Mouse (Mus musculus) forebrain, embryonic 12.5 days (tissue): Measurements from ENCODE around the gene Olfr982. TPM values are rescaled to one million over a fixed set of nuclear protein-coding genes. Genes with fewer than 3 reads are reported as not detected.

Source experiments
- ATAC-seq: fragments of 200-750 bp; cut with Nextera tagmentation; 2 replicates; pipeline ENCODE4 v1.8.0; 2017; ENCODE audit warnings: moderate TSS enrichment; ENCODE audit not compliant: low FRiP score
- H3K27ac ChIP-seq: fragments of 300-500 bp; sonication (generic); 2 replicates; pipeline ENCODE4 v1.5.1; 2016; ENCODE audit warnings: mild to moderate bottlenecking
- H3K27me3 ChIP-seq: fragments of 300-500 bp; sonication (generic); 2 replicates; pipeline ENCODE4 v1.6.1; 2016; ENCODE audit warnings: mild to moderate bottlenecking
- H3K36me3 ChIP-seq: fragments of 300-500 bp; sonication (generic); replicated peaks from 2 replicates; pipeline ENCODE4 v1.6.1; 2016; ENCODE audit warnings: mild to moderate bottlenecking
- H3K4me1 ChIP-seq: fragments of 300-500 bp; sonication (generic); 2 replicates; pipeline ENCODE4 v1.6.1; 2016
- H3K4me2 ChIP-seq: fragments of 300-500 bp; sonication (generic); 2 replicates; pipeline ENCODE4 v1.6.1; 2016; ENCODE audit warnings: mild to moderate bottlenecking, moderate library complexity
- H3K4me3 ChIP-seq: fragments of 300-500 bp; sonication (generic); replicated peaks from 2 replicates; pipeline ENCODE4 v1.5.1; 2016; ENCODE audit warnings: mild to moderate bottlenecking
- H3K9ac ChIP-seq: fragments of 300-500 bp; sonication (generic); 2 replicates; pipeline ENCODE4 v1.6.1; 2016; ENCODE audit warnings: mild to moderate bottlenecking
- H3K9me3 ChIP-seq: fragments of 300-500 bp; sonication (generic); 2 replicates; pipeline ENCODE4 v1.6.1; 2016
- WGBS: fragments of 180-500 bp; shearing (Covaris S2); methylation state at CpG from one replicate; pipeline ENCODE4 v1.1.7; 2016; 5-methylcytosine and 5-hydroxymethylcytosine counted together
- polyA plus RNA-seq: library from polyadenylated mRNA; unstranded; fragments of >200 nt; fragmentation: Nextera tagmentation; extraction: Ambion mirVana; gene quantifications from 2 replicates; pipeline ENCODE4 v1.2.1, GENCODE M21; 2016

The Olfr982 gene
- not detected in 2 replicates for polyA plus RNA-seq

DNA sequence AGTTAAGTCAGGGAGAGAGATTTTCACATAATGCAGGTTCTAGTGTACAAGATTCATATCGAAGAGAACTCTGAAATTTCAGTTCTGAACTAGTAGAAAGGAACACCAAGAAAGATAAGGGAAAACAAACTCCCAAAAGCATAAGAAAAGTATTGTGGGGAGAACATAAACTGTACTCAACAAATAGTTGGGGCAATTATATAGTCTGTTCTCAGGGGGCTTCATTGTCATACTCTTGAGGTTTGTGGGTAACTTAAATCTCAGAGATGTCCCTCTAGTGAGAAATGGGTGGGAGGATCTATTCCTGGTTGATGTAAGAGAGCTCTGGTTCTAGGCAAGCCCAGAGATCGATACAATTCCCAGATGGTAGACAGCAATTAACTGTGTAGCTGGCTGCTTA is at the start of gene Olfr982:
TSS of gene Olfr982 (plus strand) at position 301 of the 400 bp plus-strand sequence.
- Histone ChIP-seq H3K9me3 (no peaks in the 10 kb centered on the region), H3K27me3 (no peaks in the 10 kb centered on the region), H3K4me3 (no peak within 1 kb of the TSS), H3K4me2 (no peak within 1 kb of the TSS), H3K4me1 (no peaks in the 10 kb centered on the region), H3K36me3 (no peaks in the 10 kb centered on the region), H3K27ac (no peak within 1 kb of the TSS), H3K9ac (no peak within 1 kb of the TSS)
- no peak for ATAC-seq
- 82% methylated on average over 2 of the region's 2 CpGs for WGBS

- H3K27me3 ChIP-seq, result no peaks in the 10 kb centered on the region
- H3K4me1 ChIP-seq, result no peaks in the 10 kb centered on the region
- H3K27ac ChIP-seq, result no peak overlapping the region
- no peaks in the 10 kb centered on the region for H3K9me3 ChIP-seq
- no peak overlapping the region for H3K4me2 ChIP-seq
- H3K9ac ChIP-seq, result no peak overlapping the region
- no peaks in the 10 kb centered on the region for H3K36me3 ChIP-seq
- ATAC-seq, result no peak
- 96% methylated on average over 19 of the region's 19 CpGs for WGBS
- H3K4me3 ChIP-seq, result no peak overlapping the region
Observed at GRCm38 (mm10) chr9:40050138-40050537, 23.5 kb upstream of the Olfr982 start.

DNA sequence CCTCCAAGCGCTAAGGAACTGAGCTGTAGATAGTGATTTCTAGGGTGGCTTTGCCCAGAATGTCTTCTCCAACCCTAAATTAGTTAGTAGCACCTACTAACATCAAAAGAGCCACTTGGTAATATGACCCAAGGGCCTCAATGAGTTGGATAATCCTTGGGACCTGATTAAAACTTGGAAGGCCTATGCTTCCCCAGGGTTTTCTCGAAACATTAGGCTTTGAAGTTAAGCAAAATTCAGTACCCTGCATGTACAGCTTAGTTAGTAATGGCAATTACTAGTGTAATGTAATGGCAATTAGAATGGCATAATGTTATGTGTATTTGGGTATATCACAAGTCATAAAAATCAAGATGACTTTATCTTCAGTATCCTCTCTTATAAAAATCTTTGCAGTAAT is 19.9 kb downstream of the Olfr982 start, which contains the start of gene Olfr983:
TSS of gene Olfr983 (minus strand) at position 101 of the 400 bp plus-strand sequence.
- no peaks in the 10 kb centered on the region for H3K36me3 ChIP-seq
- no peak for ATAC-seq
- H3K9ac ChIP-seq, result no peak within 1 kb of the TSS
- 72% methylated on average over 2 of the region's 2 CpGs for WGBS
- H3K4me3 ChIP-seq, result no peak within 1 kb of the TSS
- H3K9me3 ChIP-seq, result no peaks in the 10 kb centered on the region
- H3K4me2 ChIP-seq, result no peak within 1 kb of the TSS
- H3K27me3 ChIP-seq, result no peaks in the 10 kb centered on the region
- no peak within 1 kb of the TSS for H3K27ac ChIP-seq
- no peaks in the 10 kb centered on the region for H3K4me1 ChIP-seq

- Histone ChIP-seq H3K9ac (no peak overlapping the region), H3K27ac (no peak overlapping the region), H3K4me3 (no peak overlapping the region), H3K4me1 (no peaks in the 10 kb centered on the region), H3K9me3 (no peaks in the 10 kb centered on the region), H3K4me2 (no peak overlapping the region), H3K27me3 (no peaks in the 10 kb centered on the region), H3K36me3 (no peaks in the 10 kb centered on the region)
- no peak for ATAC-seq
- 68% methylated on average over 3 of the region's 3 CpGs for WGBS
Observed at GRCm38 (mm10) chr9:40094769-40095168, 21.1 kb downstream of the Olfr982 start.

DNA sequence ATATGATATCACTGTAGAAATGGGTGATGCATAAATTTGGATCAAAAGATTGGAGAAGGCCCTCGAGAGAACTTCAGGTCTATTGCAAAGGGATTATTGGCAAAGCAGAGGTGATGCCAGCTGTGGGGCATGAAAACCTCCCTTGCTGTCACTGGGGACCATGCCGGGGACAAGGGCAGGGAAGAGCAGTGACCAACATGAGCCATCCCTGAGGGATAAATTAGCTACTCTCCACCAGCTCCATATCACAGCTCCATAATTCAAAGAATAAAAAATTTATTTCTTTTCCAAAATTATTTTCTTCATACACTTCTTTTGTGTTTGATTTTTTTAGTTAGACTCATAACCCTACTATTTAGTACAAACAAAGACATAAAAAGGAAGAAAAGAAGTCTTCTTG is 40.5 kb downstream of the Olfr982 start, which contains the start of gene Olfr984:
TSS of gene Olfr984 (minus strand) at position 101 of the 400 bp plus-strand sequence.
- Histone ChIP-seq H3K9me3 (no peaks in the 10 kb centered on the region), H3K4me2 (no peak within 1 kb of the TSS), H3K27ac (no peak within 1 kb of the TSS), H3K4me1 (no peaks in the 10 kb centered on the region), H3K4me3 (no peak within 1 kb of the TSS), H3K27me3 (no peaks in the 10 kb centered on the region), H3K9ac (no peak within 1 kb of the TSS), H3K36me3 (no peaks in the 10 kb centered on the region)
- 82% methylated on average over 2 of the region's 2 CpGs for whole genome bisulfite sequencing
- no peak for ATAC-seq

GRCm38 (mm10) chr9:40116645-40117286 is 43.1 kb downstream of the Olfr982 start:
- Histone ChIP-seq H3K4me1 (no peaks in the 10 kb centered on the region), H3K9me3 (no peaks in the 10 kb centered on the region), H3K4me2 (no peak overlapping the region), H3K36me3 (no peaks in the 10 kb centered on the region), H3K27ac (no peak overlapping the region), H3K27me3 (no peaks in the 10 kb centered on the region), H3K9ac (no peak overlapping the region), H3K4me3 (no peak overlapping the region)
- ATAC-seq, result no peak
- 75% methylated on average over 10 of the region's 10 CpGs for WGBS

DNA sequence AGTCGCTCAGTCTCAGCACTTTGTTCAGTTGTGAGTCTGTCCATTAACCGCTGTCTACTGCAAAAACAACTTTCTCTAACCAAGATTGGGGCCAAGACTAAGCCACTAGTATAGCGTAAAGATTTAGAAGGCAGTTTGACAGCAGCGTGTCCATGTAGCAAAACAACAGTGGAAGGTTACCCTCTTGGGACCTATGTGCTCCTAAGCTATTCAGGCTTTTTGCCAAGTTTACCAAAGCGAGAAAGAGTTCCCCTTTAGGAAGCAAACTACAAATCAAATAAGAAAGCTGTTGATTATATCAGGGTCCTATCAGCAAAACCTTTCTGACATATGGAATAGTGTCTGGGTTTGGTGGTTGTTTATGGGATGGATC is 43.6 kb downstream of the Olfr982 start:
- no peak for ATAC-seq
- Histone ChIP-seq H3K4me1 (no peaks in the 10 kb centered on the region), H3K4me3 (no peak overlapping the region), H3K27ac (no peak overlapping the region), H3K4me2 (no peak overlapping the region), H3K27me3 (no peaks in the 10 kb centered on the region), H3K36me3 (no peaks in the 10 kb centered on the region), H3K9ac (no peak overlapping the region), H3K9me3 (no peaks in the 10 kb centered on the region)
- WGBS, result 86% methylated on average over 5 of the region's 5 CpGs

Other genes with a start within 250 kb of the Olfr982 start
- not detected in 2 replicates for gene Olfr971, start 237.0 kb upstream of the Olfr982 start, polyA plus RNA-seq
- not detected in 2 replicates for gene Olfr972, start 207.4 kb upstream of the Olfr982 start, polyA plus RNA-seq
- not detected in 2 replicates for gene Olfr229, start 166.5 kb upstream of the Olfr982 start, polyA plus RNA-seq
- gene Olfr974, start 136.3 kb upstream of the Olfr982 start, polyA plus RNA-seq, result not detected in 2 replicates
- 0.06 TPM in 1 of 2 replicates, not detected in the other for gene Olfr975, start 121.8 kb upstream of the Olfr982 start, polyA plus RNA-seq
- gene Olfr976, start 112.7 kb upstream of the Olfr982 start, polyA plus RNA-seq, result not detected in 2 replicates
- gene Olfr978, start 81.7 kb upstream of the Olfr982 start, polyA plus RNA-seq, result not detected in 2 replicates
- not detected in 2 replicates for gene Olfr979, start 70.4 kb upstream of the Olfr982 start, polyA plus RNA-seq
- gene Olfr980, start 64.2 kb upstream of the Olfr982 start, polyA plus RNA-seq, result not detected in 2 replicates
- not detected in 2 replicates for gene Olfr981, start 52.4 kb upstream of the Olfr982 start, polyA plus RNA-seq
- not detected in 2 replicates for gene Olfr983, start 19.8 kb downstream of the Olfr982 start, polyA plus RNA-seq
- gene Olfr984, start 40.4 kb downstream of the Olfr982 start, polyA plus RNA-seq, result not detected in 2 replicates
- gene Olfr985, start 56.4 kb downstream of the Olfr982 start, polyA plus RNA-seq, result not detected in 2 replicates
- not detected in 2 replicates for gene Tmem225, start 74.3 kb downstream of the Olfr982 start, polyA plus RNA-seq
- not detected in 2 replicates for gene Olfr986, start 107.1 kb downstream of the Olfr982 start, polyA plus RNA-seq
- 8.2 and 8.4 TPM in 2 replicates for gene Zfp202, start 118.5 kb downstream of the Olfr982 start, polyA plus RNA-seq
- gene Scn3b, start 195.4 kb downstream of the Olfr982 start, polyA plus RNA-seq, result 23.1 and 27.5 TPM in 2 replicates